Mouse (Mus musculus): Measurements from ENCODE around the gene Spock1. TPM values are rescaled to one million over a fixed set of nuclear protein-coding genes. Genes with fewer than 3 reads are reported as not detected.

Spock1 gene
- polyA plus RNA-seq, 1 experiment from 2014 or later: not detected

DNA sequence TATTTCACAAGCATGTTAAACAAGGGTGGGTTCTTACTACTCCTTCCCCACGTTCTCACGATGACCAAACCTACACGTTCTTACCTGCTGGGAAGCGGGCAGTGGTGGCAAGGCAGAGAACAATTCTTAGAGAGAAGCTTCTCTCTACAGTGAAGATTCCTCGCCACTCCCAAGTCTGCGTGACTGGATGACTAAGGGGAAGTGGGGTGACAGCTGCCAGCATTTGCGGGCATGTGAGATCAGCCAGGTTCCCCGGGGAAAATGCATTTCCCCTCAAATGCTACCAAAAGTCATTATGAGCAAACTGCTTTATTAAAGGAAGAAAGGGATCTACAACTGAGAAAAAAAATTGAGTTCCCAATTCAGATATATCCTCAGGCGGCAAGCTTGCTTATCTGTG lies 18.4 kb downstream of the Spock1 start:
- no peak overlapping the region for H3K4me3 ChIP-seq (ENCODE audit: inconsistent target)

DNA sequence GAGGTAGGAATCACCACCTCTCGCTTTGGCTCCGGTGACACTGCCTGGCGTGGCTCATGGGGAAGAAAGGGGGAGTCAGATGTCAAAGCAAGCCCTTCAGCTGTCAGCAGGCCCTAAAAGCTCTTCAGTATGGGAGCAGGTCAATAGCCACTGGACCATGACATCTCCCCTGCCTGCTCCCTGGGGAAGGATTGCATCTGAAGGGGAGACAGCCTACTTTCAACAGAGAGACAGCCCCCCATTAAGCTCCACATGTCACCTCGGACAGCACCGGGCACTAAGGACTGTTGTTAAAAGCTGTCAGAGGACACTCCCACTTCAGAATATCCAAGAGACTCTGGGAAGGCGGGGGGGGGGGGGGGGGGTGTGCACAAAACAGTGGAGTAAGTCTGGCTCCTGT lies 19.1 kb downstream of the Spock1 start:
- WGBS (ENCODE audit: missing documents): 33% methylated on average over 6 of the region's 6 CpGs
- H3K4me3 ChIP-seq (ENCODE audit: inconsistent target): no peak overlapping the region
- no peaks in the 10 kb centered on the region for H3K36me3 ChIP-seq (ENCODE audit: inconsistent target)
- H3K27ac ChIP-seq: no peak overlapping the region
- no peaks in the 10 kb centered on the region for H3K79me2 ChIP-seq (ENCODE audit: inconsistent target)

More for the DNA sequence above, 18.4 kb downstream of the Spock1 start:
- H3K36me3 ChIP-seq (ENCODE audit: inconsistent target): no peaks in the 10 kb centered on the region
- 52% methylated on average over 9 of the region's 9 CpGs for WGBS (ENCODE audit: missing documents)
- no peak overlapping the region for H3K27ac ChIP-seq
- H3K79me2 ChIP-seq (ENCODE audit: inconsistent target): no peaks in the 10 kb centered on the region

DNA sequence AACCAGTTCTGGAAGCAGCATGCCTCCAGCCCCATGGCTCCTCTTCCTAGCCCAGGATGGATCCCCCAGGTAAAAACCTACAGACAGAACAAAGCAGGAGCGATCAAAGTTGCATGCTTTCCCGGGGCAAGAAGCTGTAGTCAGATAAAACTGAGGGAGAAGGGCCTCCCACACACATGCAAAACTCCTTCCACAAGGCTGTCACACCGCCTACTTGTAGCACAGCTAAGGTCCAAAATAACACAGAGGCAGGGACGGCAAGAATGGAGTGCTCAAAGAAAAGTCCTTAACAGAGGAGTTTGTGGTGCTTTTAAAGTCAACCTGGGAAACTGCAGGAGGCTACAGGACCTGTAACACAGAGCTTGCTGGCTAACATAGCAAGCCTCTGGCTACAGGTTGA lies 28.3 kb downstream of the Spock1 start:
- 67% methylated on average over 4 of the region's 4 CpGs for WGBS (ENCODE audit: missing documents)
- no peaks in the 10 kb centered on the region for H3K79me2 ChIP-seq (ENCODE audit: inconsistent target)
- H3K27ac ChIP-seq: no peak overlapping the region

DNA sequence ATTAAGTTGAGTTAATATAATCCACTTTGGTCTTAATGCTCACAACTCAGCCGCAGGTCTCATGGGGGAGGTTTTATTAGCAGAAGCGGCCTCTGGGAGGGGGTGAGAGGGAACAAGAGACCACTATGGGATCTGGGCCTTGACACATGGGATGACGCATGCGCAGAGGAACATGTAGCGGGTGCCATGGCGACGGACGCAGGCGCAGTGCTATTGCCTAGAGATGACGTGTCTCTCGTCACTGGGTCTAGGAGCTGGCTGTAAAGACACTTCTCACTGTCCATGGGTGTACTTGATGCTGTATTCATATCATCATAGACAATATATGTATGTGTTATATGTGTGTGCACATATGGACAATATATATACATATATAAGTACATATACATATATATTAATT lies 29.3 kb downstream of the Spock1 start:
- Histone ChIP-seq H3K27ac (no peak overlapping the region), H3K79me2 (ENCODE audit: inconsistent target) (no peaks in the 10 kb centered on the region)
- WGBS (ENCODE audit: missing documents): 89% methylated on average over 11 of the region's 11 CpGs

More for the DNA sequence above, 28.3 kb downstream of the Spock1 start:
- Histone ChIP-seq H3K4me3 (ENCODE audit: inconsistent target) (no peak overlapping the region), H3K36me3 (ENCODE audit: inconsistent target) (no peaks in the 10 kb centered on the region)

DNA sequence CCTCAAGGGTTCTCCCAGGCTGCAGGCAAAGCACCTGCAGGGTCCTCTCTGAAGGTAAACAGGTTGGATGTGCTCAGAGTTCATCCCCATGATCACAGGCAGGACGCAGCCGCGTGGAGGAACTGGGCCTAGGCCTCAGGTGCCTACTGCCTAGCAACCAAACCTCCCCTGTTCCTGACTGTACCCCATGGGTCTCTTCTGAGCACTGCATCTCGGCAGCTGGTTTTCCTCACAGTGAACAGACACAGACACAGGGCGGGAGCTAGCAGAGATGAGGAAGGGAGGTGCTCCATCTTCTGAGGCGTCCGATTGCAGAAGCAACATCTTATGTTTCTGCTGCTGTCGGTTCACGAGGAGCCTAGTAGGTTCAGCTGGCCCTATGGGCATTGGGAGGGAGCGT lies 30.4 kb downstream of the Spock1 start:
- WGBS (ENCODE audit: missing documents): 82% methylated on average over 10 of the region's 10 CpGs
- no peak overlapping the region for H3K27ac ChIP-seq

More for the DNA sequence above, 29.3 kb downstream of the Spock1 start:
- no peak overlapping the region for H3K4me3 ChIP-seq (ENCODE audit: inconsistent target)
- no peaks in the 10 kb centered on the region for H3K36me3 ChIP-seq (ENCODE audit: inconsistent target)

DNA sequence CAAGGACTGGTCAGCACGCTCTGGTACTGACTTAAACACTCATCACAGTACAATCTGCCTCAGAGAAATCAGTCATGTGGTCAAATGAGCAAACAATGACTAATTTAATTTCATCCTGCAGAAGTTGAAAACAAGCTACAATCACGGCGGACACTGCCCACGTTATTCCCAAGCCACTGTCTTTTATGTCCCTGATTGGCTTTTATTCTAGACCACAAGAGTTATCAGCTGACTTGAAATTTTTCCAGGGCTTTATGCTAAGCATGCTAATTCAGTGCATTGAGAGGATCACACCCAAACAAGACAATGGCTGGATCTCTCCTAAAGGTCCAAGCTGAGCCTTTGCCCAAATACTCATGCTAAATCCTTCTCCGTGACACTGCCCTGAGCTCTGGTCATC lies 31.2 kb downstream of the Spock1 start:
- WGBS (ENCODE audit: missing documents): 91% methylated on average over 5 of the region's 5 CpGs
- H3K36me3 ChIP-seq (ENCODE audit: inconsistent target): no peaks in the 10 kb centered on the region
- no peak overlapping the region for H3K4me3 ChIP-seq (ENCODE audit: inconsistent target)
- H3K27ac ChIP-seq: no peak overlapping the region
- H3K79me2 ChIP-seq (ENCODE audit: inconsistent target): no peaks in the 10 kb centered on the region

More for the DNA sequence above, 30.4 kb downstream of the Spock1 start:
- Histone ChIP-seq H3K36me3 (ENCODE audit: inconsistent target) (no peaks in the 10 kb centered on the region), H3K4me3 (ENCODE audit: inconsistent target) (no peak overlapping the region), H3K79me2 (ENCODE audit: inconsistent target) (no peaks in the 10 kb centered on the region)

DNA sequence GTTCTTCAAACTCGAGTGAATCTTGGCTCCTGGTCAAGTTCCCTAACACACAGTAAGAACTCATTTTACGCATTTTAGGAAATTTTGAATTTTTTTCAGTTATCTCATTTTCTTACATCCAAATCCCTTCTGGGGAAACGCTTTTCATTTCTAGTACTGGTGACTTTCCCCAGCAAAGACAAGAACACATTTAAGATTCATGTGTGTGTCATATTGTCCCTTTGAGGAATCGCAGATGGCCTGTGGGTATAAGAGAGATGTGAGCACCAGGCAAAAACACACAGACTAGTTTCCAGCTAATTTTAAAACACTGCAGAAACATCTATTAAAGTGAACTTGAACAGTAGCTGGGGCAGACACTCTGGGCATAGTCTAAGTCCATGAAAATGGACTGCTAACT lies 38.1 kb downstream of the Spock1 start:
- Histone ChIP-seq H3K27ac (no peak overlapping the region), H3K4me3 (ENCODE audit: inconsistent target) (no peak overlapping the region), H3K36me3 (ENCODE audit: inconsistent target) (no peaks in the 10 kb centered on the region), H3K79me2 (ENCODE audit: inconsistent target) (no peaks in the 10 kb centered on the region)
- WGBS (ENCODE audit: missing documents): 89% methylated on average over 4 of the region's 4 CpGs

DNA sequence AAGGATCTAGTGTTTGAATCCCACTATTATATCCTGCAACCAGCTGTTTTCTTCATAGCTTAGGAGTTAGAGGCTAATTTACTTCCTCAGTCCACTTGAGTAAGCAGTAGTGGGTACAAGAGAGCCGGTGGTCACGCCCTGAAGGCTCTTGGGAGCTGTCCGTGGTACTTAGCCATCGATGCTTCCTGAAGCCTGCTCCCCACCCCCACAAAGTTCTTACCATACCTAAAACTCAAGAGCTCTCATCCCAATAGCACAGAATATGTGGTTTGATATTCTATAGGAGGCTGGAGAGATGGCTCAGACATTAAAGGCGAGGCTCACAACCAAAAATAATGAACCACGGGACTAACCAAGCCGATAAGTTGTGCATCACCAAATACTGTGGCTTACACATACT lies 40.5 kb downstream of the Spock1 start:
- 57% methylated on average over 7 of the region's 7 CpGs for WGBS (ENCODE audit: missing documents)
- Histone ChIP-seq H3K36me3 (ENCODE audit: inconsistent target) (no peaks in the 10 kb centered on the region), H3K4me3 (ENCODE audit: inconsistent target) (no peak overlapping the region), H3K27ac (no peak overlapping the region), H3K79me2 (ENCODE audit: inconsistent target) (no peaks in the 10 kb centered on the region)

DNA sequence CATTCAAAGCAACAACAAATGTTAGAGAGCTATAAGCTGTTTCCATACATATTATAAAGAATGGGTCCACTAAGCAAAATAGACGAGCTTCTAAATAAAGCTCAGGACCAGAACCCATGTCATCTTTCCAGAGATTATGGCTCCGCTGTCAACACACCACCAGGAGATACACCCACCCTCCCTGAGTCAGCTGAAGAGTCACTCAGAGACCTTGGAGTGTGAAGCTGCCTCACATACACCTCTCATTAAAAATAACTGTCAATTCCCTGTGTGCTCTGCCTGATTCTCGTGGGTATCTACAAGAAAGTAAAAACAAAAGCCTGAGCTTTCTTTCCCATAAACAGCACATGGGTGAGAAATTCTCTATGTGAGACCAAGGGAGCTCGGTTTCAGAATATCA lies 43.1 kb downstream of the Spock1 start:
- 66% methylated on average over 3 of the region's 4 CpGs for WGBS (ENCODE audit: missing documents)
- H3K27ac ChIP-seq: no peak overlapping the region
- no peaks in the 10 kb centered on the region for H3K36me3 ChIP-seq (ENCODE audit: inconsistent target)
- no peaks in the 10 kb centered on the region for H3K79me2 ChIP-seq (ENCODE audit: inconsistent target)
- no peak overlapping the region for H3K4me3 ChIP-seq (ENCODE audit: inconsistent target)

DNA sequence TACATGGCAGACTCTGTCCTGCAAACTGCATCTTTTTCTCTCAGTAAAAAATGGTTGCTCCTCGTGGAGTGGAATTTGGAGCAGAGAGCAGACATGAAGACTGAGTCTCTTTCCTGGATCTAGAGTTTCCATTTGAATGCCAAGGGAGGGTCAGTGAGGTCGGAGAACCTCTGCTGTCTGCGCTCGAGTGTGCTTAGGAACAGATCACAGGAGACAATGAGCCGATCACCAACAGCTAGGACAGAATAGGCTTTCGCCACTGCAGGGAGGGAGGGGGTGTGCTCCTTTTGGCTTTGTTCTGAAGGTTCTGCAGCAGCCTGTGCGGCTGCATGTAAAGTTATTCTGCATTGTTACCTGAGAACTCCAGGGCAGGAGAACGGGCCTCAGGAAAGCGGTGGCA lies 49.6 kb downstream of the Spock1 start:
- Histone ChIP-seq H3K36me3 (ENCODE audit: inconsistent target) (no peaks in the 10 kb centered on the region), H3K27ac (no peak overlapping the region), H3K4me3 (ENCODE audit: inconsistent target) (no peak overlapping the region), H3K79me2 (ENCODE audit: inconsistent target) (no peaks in the 10 kb centered on the region)
- 81% methylated on average over 9 of the region's 9 CpGs for WGBS (ENCODE audit: missing documents)

DNA sequence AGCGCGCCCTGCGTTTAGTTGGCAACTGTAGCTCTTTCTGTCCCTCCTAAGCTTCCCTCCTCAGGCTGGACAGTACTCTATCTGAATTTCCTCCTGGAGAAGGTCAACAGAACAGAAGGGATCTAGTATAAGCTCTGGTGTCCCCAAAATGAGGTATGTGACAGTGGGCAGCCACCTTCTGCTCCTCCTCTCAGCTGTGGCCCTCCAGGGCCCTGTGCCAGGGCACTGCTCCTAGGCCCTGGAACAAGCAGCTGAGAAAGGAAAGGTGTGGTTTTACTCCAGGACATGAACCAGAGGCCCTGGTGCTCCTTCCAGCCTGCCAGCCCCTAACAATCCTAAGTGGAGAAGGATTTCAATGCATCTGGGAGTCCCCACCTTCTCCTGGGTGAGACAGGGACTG lies 51.1 kb downstream of the Spock1 start:
- Histone ChIP-seq H3K4me3 (ENCODE audit: inconsistent target) (no peak overlapping the region), H3K36me3 (ENCODE audit: inconsistent target) (no peaks in the 10 kb centered on the region), H3K79me2 (ENCODE audit: inconsistent target) (no peaks in the 10 kb centered on the region), H3K27ac (no peak overlapping the region)
- 93% methylated on average over 3 of the region's 3 CpGs for WGBS (ENCODE audit: missing documents)

DNA sequence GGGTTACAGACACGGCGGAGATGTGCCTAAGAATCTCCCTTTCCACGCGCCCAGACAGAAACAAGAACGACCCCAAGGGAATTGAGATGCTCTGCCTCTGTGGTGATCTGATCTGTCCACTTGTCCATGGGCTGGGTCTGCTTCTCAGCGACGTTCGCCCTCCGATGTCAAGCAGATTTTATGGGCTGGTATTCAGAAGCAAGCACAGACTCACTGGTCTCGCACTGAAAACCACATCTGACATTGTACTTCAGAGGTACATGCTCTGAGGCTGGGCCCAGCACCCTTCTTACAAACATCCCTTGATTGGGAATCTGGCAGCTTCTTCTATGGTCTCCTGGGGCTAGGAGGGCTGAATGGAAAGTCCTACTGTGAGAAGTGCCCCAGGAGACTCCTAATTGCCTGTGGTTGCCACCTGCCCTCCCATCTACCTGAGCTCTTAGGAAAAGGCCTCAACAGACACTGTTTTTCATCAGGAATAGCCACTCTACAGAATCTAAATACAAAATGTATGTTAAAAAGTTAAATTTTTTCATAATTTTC lies 51.8 kb downstream of the Spock1 start:
- H3K36me3 ChIP-seq (ENCODE audit: inconsistent target): no peaks in the 10 kb centered on the region
- no peaks in the 10 kb centered on the region for H3K79me2 ChIP-seq (ENCODE audit: inconsistent target)
- H3K27ac ChIP-seq: no peak overlapping the region
- H3K4me3 ChIP-seq (ENCODE audit: inconsistent target): no peak overlapping the region
- 91% methylated on average over 10 of the region's 10 CpGs for WGBS (ENCODE audit: missing documents)

DNA sequence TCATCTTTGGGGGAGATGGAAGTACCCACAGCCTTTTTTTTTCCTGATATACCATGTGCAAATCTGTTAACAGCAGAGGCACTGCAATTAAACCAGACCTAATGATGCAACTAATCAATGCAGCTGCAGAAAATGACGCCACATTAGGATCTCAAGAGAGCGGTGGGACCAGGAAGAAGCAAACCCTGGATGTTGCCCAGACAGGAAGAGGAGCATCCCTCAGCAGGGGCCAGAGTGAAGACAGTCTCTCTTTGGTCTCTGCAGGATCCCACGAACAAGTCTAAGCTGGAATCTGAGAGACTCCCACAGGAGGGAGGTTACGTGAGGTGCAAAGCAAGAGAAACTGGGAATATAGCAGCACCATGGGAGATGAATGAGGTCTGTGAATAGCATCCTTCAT lies 52.4 kb downstream of the Spock1 start:
- Histone ChIP-seq H3K36me3 (ENCODE audit: inconsistent target) (no peaks in the 10 kb centered on the region), H3K27ac (no peak overlapping the region), H3K4me3 (ENCODE audit: inconsistent target) (no peak overlapping the region), H3K79me2 (ENCODE audit: inconsistent target) (no peaks in the 10 kb centered on the region)
- WGBS (ENCODE audit: missing documents): 75% methylated on average over 4 of the region's 4 CpGs

DNA sequence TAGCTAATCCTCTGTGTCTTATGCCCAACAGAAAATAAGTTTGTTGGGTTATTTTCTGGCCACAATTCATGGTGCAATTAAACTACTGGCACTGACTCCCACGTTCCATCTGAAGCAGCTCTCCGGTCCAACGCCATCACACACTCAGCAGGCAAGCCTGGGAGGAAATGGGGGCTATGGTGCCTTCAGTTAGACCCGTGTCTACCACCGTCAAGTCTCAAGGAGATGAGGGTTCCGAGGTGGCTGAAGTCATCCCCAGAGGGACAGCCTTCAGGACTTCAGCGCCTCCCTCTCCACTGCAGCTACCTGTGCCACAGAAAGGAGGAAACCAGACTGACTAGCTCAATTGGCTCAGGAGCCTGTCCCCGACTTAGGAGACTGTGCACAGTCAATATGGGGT lies 53.7 kb downstream of the Spock1 start:
- Histone ChIP-seq H3K79me2 (ENCODE audit: inconsistent target) (no peaks in the 10 kb centered on the region), H3K36me3 (ENCODE audit: inconsistent target) (no peaks in the 10 kb centered on the region), H3K4me3 (ENCODE audit: inconsistent target) (no peak overlapping the region), H3K27ac (no peak overlapping the region)
- WGBS (ENCODE audit: missing documents): 79% methylated on average over 8 of the region's 8 CpGs

DNA sequence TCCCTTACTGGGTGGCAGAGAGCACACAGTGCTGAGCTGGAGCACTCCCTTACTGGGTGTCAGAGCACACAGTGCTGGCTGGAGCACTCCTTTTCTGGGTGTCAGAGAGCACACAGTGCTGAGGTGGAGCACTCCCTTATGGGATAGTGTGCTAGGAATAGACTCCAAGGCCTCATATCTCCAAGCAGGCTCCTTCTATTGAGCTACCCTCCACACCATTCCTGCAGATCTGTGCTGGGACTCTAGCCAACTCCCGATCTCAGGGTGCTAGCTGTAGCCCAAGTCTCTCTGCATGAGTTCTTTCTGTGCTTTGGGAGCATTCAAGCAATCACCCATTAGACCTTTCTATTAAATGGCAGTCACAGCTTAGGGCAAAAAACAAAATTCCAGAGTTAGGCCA lies 54.5 kb downstream of the Spock1 start:
- no peak overlapping the region for H3K4me3 ChIP-seq (ENCODE audit: inconsistent target)
- H3K27ac ChIP-seq: no peak overlapping the region
- no peaks in the 10 kb centered on the region for H3K36me3 ChIP-seq (ENCODE audit: inconsistent target)
- WGBS (ENCODE audit: missing documents): no CpG with 5 or more reads among the region's 1 CpGs
- no peaks in the 10 kb centered on the region for H3K79me2 ChIP-seq (ENCODE audit: inconsistent target)

DNA sequence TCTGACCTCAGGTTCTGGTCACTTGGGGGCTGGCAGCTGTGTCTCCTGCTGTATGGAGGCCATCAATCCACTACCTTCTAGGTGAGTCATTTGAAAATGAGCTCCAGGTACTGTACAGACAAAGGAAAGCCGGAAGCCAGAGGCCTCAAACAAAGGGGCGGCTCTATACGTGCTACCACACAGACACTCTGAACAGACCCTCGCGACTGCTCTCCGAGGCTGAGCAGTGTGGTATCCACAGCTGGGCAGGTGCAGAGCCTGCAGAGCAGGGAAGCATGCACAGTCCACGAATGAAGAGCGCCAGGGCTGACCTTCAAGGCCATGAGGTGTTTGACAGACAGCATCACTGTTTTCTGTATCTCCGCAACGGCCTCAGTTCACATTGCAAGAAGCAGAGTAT lies 55.0 kb downstream of the Spock1 start:
- 93% methylated on average over 10 of the region's 10 CpGs for WGBS (ENCODE audit: missing documents)
- H3K4me3 ChIP-seq (ENCODE audit: inconsistent target): no peak overlapping the region

More for the DNA sequence above, 55.0 kb downstream of the Spock1 start:
- H3K36me3 ChIP-seq (ENCODE audit: inconsistent target): no peaks in the 10 kb centered on the region
- H3K27ac ChIP-seq: no peak overlapping the region
- no peaks in the 10 kb centered on the region for H3K79me2 ChIP-seq (ENCODE audit: inconsistent target)
